22 mouse cellular contexts compared by ENCODE assay signal in the genomic region with DNA sequence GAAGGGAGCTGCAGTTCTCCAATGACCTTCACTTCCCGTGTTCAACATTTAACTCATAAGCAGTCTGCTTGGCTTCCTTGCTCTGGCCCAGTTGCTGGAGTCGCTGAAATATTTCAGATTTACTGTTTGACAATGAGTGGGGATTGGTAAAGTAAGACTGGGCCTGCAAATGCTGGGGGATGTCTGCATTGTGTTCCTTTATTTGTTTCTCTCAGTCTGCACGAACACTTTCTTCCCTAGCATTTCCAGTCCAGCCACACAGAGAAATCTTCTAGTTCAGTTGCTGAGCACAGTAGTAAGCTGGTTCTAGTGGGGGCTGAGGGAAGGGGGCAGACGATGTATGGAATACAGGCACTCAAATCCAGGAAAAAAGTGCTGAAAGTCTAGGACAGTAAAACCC. TPM values are rescaled to one million over a fixed set of nuclear protein-coding genes. Genes with fewer than 3 reads are reported as not detected.
A peak's percentile ranks its signal among the peaks of the same experiment; 100 is the strongest.
DNase-seq lines count a peak whose midpoint lies in the region; ATAC-seq lines count a peak whose summit lies in the region.
"Had no signal": no experiment of that assay in that cellular context is flagged by ENCODE, and none has a peak within 500 bp of the region (broad histone marks: within the 10 kb centered on the region; RNA-seq: fewer than 3 reads in every experiment).

No protein-coding gene starts in this region.

- under 1% methylated on average over 4 of the region's 4 CpGs for WGBS in forebrain, embryonic 10.5 days
- WGBS in forebrain, embryonic 15.5 days: 2% methylated on average over 4 of the region's 4 CpGs
- 2% methylated on average over 4 of the region's 4 CpGs for WGBS in midbrain, embryonic 11.5 days
- 0% methylated on average over 4 of the region's 4 CpGs for WGBS in midbrain, embryonic 16.5 days
- 3% methylated on average over 4 of the region's 4 CpGs for WGBS in embryonic facial prominence, embryonic 10.5 days
- WGBS in neural tube, embryonic 11.5 days: 4% methylated on average over 4 of the region's 4 CpGs

- H3K27me3 ChIP-seq in forebrain, embryonic 10.5 days (ENCODE audit: poor library complexity, severe bottlenecking): peaks cover 99% of the 10 kb centered on the region
- H3K27me3 ChIP-seq in forebrain, embryonic 15.5 days: peaks cover 88% of the 10 kb centered on the region
- H3K27me3 ChIP-seq in midbrain, embryonic 11.5 days (ENCODE audit: control insufficient read depth, insufficient read depth, low read length): peaks cover 95% of the 10 kb centered on the region
- H3K27me3 ChIP-seq in midbrain, embryonic 16.5 days (ENCODE audit: control insufficient read depth, insufficient read depth, low read depth, low read length): peaks cover 41% of the 10 kb centered on the region
- peaks cover 99% of the 10 kb centered on the region for H3K27me3 ChIP-seq in embryonic facial prominence, embryonic 10.5 days (replicated peaks; ENCODE audit: low read depth, poor library complexity, severe bottlenecking)
- H3K27me3 ChIP-seq in neural tube, embryonic 11.5 days (ENCODE audit: control insufficient read depth, insufficient read depth, low read length): peaks cover 96% of the 10 kb centered on the region

- no peak overlapping the region for H3K4me2 ChIP-seq in forebrain, embryonic 15.5 days (replicated peaks)
- H3K4me2 ChIP-seq in midbrain, embryonic 11.5 days: no peak overlapping the region
- no peak overlapping the region for H3K4me2 ChIP-seq in midbrain, embryonic 16.5 days (ENCODE audit: low read length)
- H3K4me2 ChIP-seq in neural tube, embryonic 11.5 days (ENCODE audit: low read depth): no peak overlapping the region
- H3K4me2 ChIP-seq: embryonic facial prominence, embryonic 13.5 days; embryonic facial prominence, embryonic 15.5 days; forebrain, embryonic 13.5 days had no signal

- DNase-seq in forebrain, embryonic 10.5 days (ENCODE audit: extremely low spot score, low spot score): peak; percentile 27
- DNase-seq in midbrain, embryonic 11.5 days (ENCODE audit: low spot score, missing footprints): peak; percentile 93
- peak; percentile 15 for DNase-seq in embryonic facial prominence, embryonic 10.5 days (ENCODE audit: low spot score)
- peak; percentile 33 for DNase-seq in neural tube, embryonic 11.5 days (ENCODE audit: low spot score)
- no peak for DNase-seq in adrenal gland, postnatal 36 days
- DNase-seq: adrenal gland, adult 2 months; adrenal gland, postnatal 10 days; adrenal gland, postnatal 25 days; cerebellum, adult 11-12 months; cerebellum, adult 9-10 months; cerebellum, postnatal 25 days; embryo, embryonic 11 days had no signal

- no peaks in the 10 kb centered on the region for H3K36me3 ChIP-seq in forebrain, embryonic 10.5 days (replicated peaks)
- no peaks in the 10 kb centered on the region for H3K36me3 ChIP-seq in forebrain, embryonic 15.5 days
- no peaks in the 10 kb centered on the region for H3K36me3 ChIP-seq in midbrain, embryonic 11.5 days (ENCODE audit: control insufficient read depth, insufficient read depth, low read length)
- no peaks in the 10 kb centered on the region for H3K36me3 ChIP-seq in midbrain, embryonic 16.5 days (ENCODE audit: control insufficient read depth, insufficient read depth, low read length)
- H3K36me3 ChIP-seq in embryonic facial prominence, embryonic 10.5 days (replicated peaks): no peaks in the 10 kb centered on the region
- H3K36me3 ChIP-seq in neural tube, embryonic 11.5 days (ENCODE audit: control insufficient read depth, insufficient read depth, low read length): no peaks in the 10 kb centered on the region
- H3K36me3 ChIP-seq: embryonic facial prominence, embryonic 13.5 days; embryonic facial prominence, embryonic 15.5 days had no signal

- ATAC-seq in forebrain, embryonic 15.5 days (replicated peaks): no peak
- ATAC-seq in midbrain, embryonic 11.5 days (ENCODE audit: low FRiP score): no peak
- ATAC-seq in midbrain, embryonic 16.5 days: no peak
- no peak for ATAC-seq in neural tube, embryonic 11.5 days (ENCODE audit: insufficient read depth, low FRiP score, low TSS enrichment)
- ATAC-seq: forebrain, embryonic 13.5 days; forebrain, embryonic 16.5 days had no signal

- H3K9me3 ChIP-seq in forebrain, embryonic 10.5 days: no peaks in the 10 kb centered on the region
- H3K9me3 ChIP-seq in forebrain, embryonic 15.5 days: no peaks in the 10 kb centered on the region
- no peaks in the 10 kb centered on the region for H3K9me3 ChIP-seq in midbrain, embryonic 11.5 days (ENCODE audit: control insufficient read depth, low read length)
- H3K9me3 ChIP-seq in midbrain, embryonic 16.5 days (replicated peaks; ENCODE audit: control insufficient read depth, low read length, poor library complexity, severe bottlenecking): no peaks in the 10 kb centered on the region
- H3K9me3 ChIP-seq in embryonic facial prominence, embryonic 10.5 days: no peaks in the 10 kb centered on the region
- H3K9me3 ChIP-seq in neural tube, embryonic 11.5 days (ENCODE audit: control insufficient read depth, low read length): no peaks in the 10 kb centered on the region
- H3K9me3 ChIP-seq: embryonic facial prominence, embryonic 13.5 days; embryonic facial prominence, embryonic 15.5 days; forebrain, embryonic 13.5 days had no signal

- H3K4me1 ChIP-seq in forebrain, embryonic 10.5 days: peaks cover 39% of the 10 kb centered on the region
- H3K4me1 ChIP-seq in forebrain, embryonic 15.5 days: peaks cover 30% of the 10 kb centered on the region
- H3K4me1 ChIP-seq in midbrain, embryonic 11.5 days (ENCODE audit: control insufficient read depth, insufficient read depth, low read length): peaks cover 8% of the 10 kb centered on the region; the same call in 1 of the 2 replicates
- H3K4me1 ChIP-seq in midbrain, embryonic 16.5 days (ENCODE audit: control insufficient read depth, insufficient read depth, low read length): peaks cover 5% of the 10 kb centered on the region; the same call in 1 of the 2 replicates
- peaks cover 33% of the 10 kb centered on the region for H3K4me1 ChIP-seq in embryonic facial prominence, embryonic 10.5 days
- H3K4me1 ChIP-seq in neural tube, embryonic 11.5 days (ENCODE audit: control insufficient read depth, insufficient read depth, low read length): no peaks in the 10 kb centered on the region; the same call in 1 of the 2 replicates

- H3K4me3 ChIP-seq in forebrain, embryonic 10.5 days: no peak overlapping the region
- H3K4me3 ChIP-seq in forebrain, embryonic 15.5 days: no peak overlapping the region
- H3K4me3 ChIP-seq in midbrain, embryonic 11.5 days (ENCODE audit: low read depth, low read length): no peak overlapping the region
- H3K4me3 ChIP-seq in midbrain, embryonic 16.5 days (ENCODE audit: low read depth, low read length): no peak overlapping the region
- no peak overlapping the region for H3K4me3 ChIP-seq in embryonic facial prominence, embryonic 10.5 days
- no peak overlapping the region for H3K4me3 ChIP-seq in neural tube, embryonic 11.5 days (ENCODE audit: low read depth, low read length)
- H3K4me3 ChIP-seq: embryonic facial prominence, embryonic 13.5 days; embryonic facial prominence, embryonic 15.5 days; erythroblast, embryonic 14.5 days; forebrain, embryonic 13.5 days had no signal

- H3K9ac ChIP-seq in forebrain, embryonic 15.5 days (replicated peaks): no peak overlapping the region
- H3K9ac ChIP-seq in midbrain, embryonic 11.5 days (ENCODE audit: low read length): no peak overlapping the region
- no peak overlapping the region for H3K9ac ChIP-seq in midbrain, embryonic 16.5 days (ENCODE audit: low read depth, low read length)
- H3K9ac ChIP-seq in neural tube, embryonic 11.5 days (ENCODE audit: low read length): no peak overlapping the region
- H3K9ac ChIP-seq: embryonic facial prominence, embryonic 13.5 days; embryonic facial prominence, embryonic 15.5 days; forebrain, embryonic 13.5 days had no signal

- H3K27ac ChIP-seq in forebrain, embryonic 10.5 days: no peak overlapping the region
- H3K27ac ChIP-seq in forebrain, embryonic 15.5 days (replicated peaks): no peak overlapping the region
- no peak overlapping the region for H3K27ac ChIP-seq in midbrain, embryonic 11.5 days (ENCODE audit: low read depth, low read length)
- H3K27ac ChIP-seq in midbrain, embryonic 16.5 days (ENCODE audit: low read length): no peak overlapping the region
- no peak overlapping the region for H3K27ac ChIP-seq in embryonic facial prominence, embryonic 10.5 days (replicated peaks)
- no peak overlapping the region for H3K27ac ChIP-seq in neural tube, embryonic 11.5 days (ENCODE audit: low read depth, low read length)
- H3K27ac ChIP-seq: embryonic facial prominence, embryonic 13.5 days; embryonic facial prominence, embryonic 15.5 days; forebrain, embryonic 13.5 days had no signal

RNA-seq across cellular contexts. Expression of gene Bsx, which starts 1.0 kb away (rescaled TPM):
- polyA plus RNA-seq in forebrain, embryonic 10.5 days (2016; fragmentation: Nextera tagmentation; extraction: Ambion mirVana): 0.10 and 0.27 TPM in 2 replicates
- polyA plus RNA-seq in forebrain, embryonic 15.5 days (2015; fragmentation: Nextera tagmentation; extraction: Ambion mirVana): 0.91 and 2.9 TPM in 2 replicates
- polyA plus RNA-seq in midbrain, embryonic 11.5 days (2014; fragmentation: Nextera tagmentation; extraction: Ambion mirVana): 0.22 and 0.50 TPM in 2 replicates
- 1.8 and 2.5 TPM in 2 replicates for polyA plus RNA-seq in midbrain, embryonic 16.5 days (2015; fragmentation: Nextera tagmentation; extraction: Ambion mirVana)
- polyA plus RNA-seq in embryonic facial prominence, embryonic 10.5 days (2016; fragmentation: Nextera tagmentation; extraction: Ambion mirVana): 0.05 TPM in 1 of 2 replicates, not detected in the other
- not detected in 2 replicates for polyA plus RNA-seq in neural tube, embryonic 11.5 days (2014; fragmentation: Nextera tagmentation; extraction: Ambion mirVana)
- total RNA-seq in adrenal gland, postnatal 36 days (2021): not detected
- total RNA-seq: adrenal gland, adult 2 months; adrenal gland, postnatal 10 days; adrenal gland, postnatal 25 days; ES-E14; MEL had no signal
- polyA plus RNA-seq: C2C12; embryonic facial prominence, embryonic 13.5 days; embryonic facial prominence, embryonic 15.5 days; erythroblast, embryonic 14.5 days had no signal

Comparison
In these comparisons a context has a peak if more than half of its experiments do, and no peak if none do; other contexts are left out.
1. DNase-seq: peak in forebrain, embryonic 10.5 days (single experiment), midbrain, embryonic 11.5 days (single experiment), embryonic facial prominence, embryonic 10.5 days (single experiment) and neural tube, embryonic 11.5 days (single experiment); none in adrenal gland, postnatal 36 days (0 of 2).